Mouse (Mus musculus) liver, embryonic 15.5 days (tissue): ENCODE measurements around the gene Cbx4. TPM values are rescaled to one million over a fixed set of nuclear protein-coding genes. Genes with fewer than 3 reads are reported as not detected.

Source experiments
- ATAC-seq: fragments of 200-750 bp; cut with Nextera tagmentation; 2 replicates; pipeline ENCODE4 v1.8.0; 2017; ENCODE audit warnings: moderate number of reproducible peaks, mild to moderate bottlenecking, moderate library complexity; ENCODE audit not compliant: insufficient read depth
- H3K27ac ChIP-seq: fragments of 300-500 bp; sonication (generic); replicated peaks from 2 replicates; pipeline ENCODE4 v1.5.1; 2015; ENCODE audit warnings: mild to moderate bottlenecking, inconsistent platforms
- H3K27me3 ChIP-seq: fragments of 300-500 bp; sonication (generic); 2 replicates; pipeline ENCODE4 v1.6.1; 2015; ENCODE audit warnings: mild to moderate bottlenecking, inconsistent platforms
- H3K36me3 ChIP-seq: fragments of 300-500 bp; sonication (generic); replicated peaks from 2 replicates; pipeline ENCODE4 v1.6.1; 2015; ENCODE audit warnings: moderate library complexity, mild to moderate bottlenecking, inconsistent platforms
- H3K4me1 ChIP-seq: fragments of 300-500 bp; sonication (generic); replicated peaks from 2 replicates; pipeline ENCODE4 v1.6.1; 2015; ENCODE audit warnings: inconsistent platforms
- H3K4me2 ChIP-seq: fragments of 300-500 bp; sonication (generic); 2 replicates; pipeline ENCODE4 v1.6.1; 2015; ENCODE audit warnings: moderate library complexity, mild to moderate bottlenecking, inconsistent platforms
- H3K4me3 ChIP-seq: fragments of 300-500 bp; sonication (generic); replicated peaks from 2 replicates; pipeline ENCODE4 v1.5.1; 2015; ENCODE audit warnings: mild to moderate bottlenecking, inconsistent platforms
- H3K9ac ChIP-seq: fragments of 300-500 bp; sonication (generic); 2 replicates; pipeline ENCODE4 v1.6.1; 2015; ENCODE audit warnings: moderate library complexity, mild to moderate bottlenecking, inconsistent platforms
- H3K9me3 ChIP-seq: fragments of 300-500 bp; sonication (generic); replicated peaks from 2 replicates; pipeline ENCODE4 v1.6.1; 2016; ENCODE audit warnings: inconsistent platforms
- WGBS: fragments of 180-500 bp; shearing (Covaris S2); methylation state at CpG from one replicate; pipeline ENCODE4 v1.1.7; 2015; ENCODE audit warnings: mixed read lengths; ENCODE audit not compliant: insufficient replicate concordance; 5-methylcytosine and 5-hydroxymethylcytosine counted together
- polyA plus RNA-seq: library from polyadenylated mRNA; unstranded; fragments of >200 nt; fragmentation: Nextera tagmentation; extraction: Ambion mirVana; gene quantifications from 2 replicates; pipeline ENCODE4 v1.2.1, GENCODE M21; 2015

Cbx4 gene
- polyA plus RNA-seq, 1 experiment from 2014 or later = 2.9 TPM

- Histone ChIP-seq H3K4me1 (peaks cover 26% of the 10 kb centered on the region), H3K9ac (no peak overlapping the region), H3K36me3 (no peaks in the 10 kb centered on the region), H3K27me3 (peaks cover 29% of the 10 kb centered on the region), H3K27ac (peak overlapping the region; percentile 55), H3K4me3 (no peak overlapping the region), H3K9me3 (no peaks in the 10 kb centered on the region), H3K4me2 (peak overlapping the region; percentile 45)
- 25% methylated on average over 23 of the region's 23 CpGs for WGBS
- ATAC-seq = peak; percentile 79
Measured at GRCm38 (mm10) chr11:119125929-119126861, 40.2 kb upstream of the Cbx4 start.

- 66% methylated on average over 6 of the region's 6 CpGs for WGBS
- Histone ChIP-seq H3K27me3 (peaks cover 15% of the 10 kb centered on the region), H3K36me3 (no peaks in the 10 kb centered on the region), H3K4me2 (no peak overlapping the region), H3K9me3 (no peaks in the 10 kb centered on the region), H3K27ac (no peak overlapping the region), H3K9ac (no peak overlapping the region), H3K4me1 (peaks cover 26% of the 10 kb centered on the region), H3K4me3 (no peak overlapping the region)
- ATAC-seq = no peak
Measured at GRCm38 (mm10) chr11:119124536-119124935, 38.5 kb upstream of the Cbx4 start.

- Histone ChIP-seq H3K9ac (no peak overlapping the region), H3K4me1 (peaks cover 23% of the 10 kb centered on the region), H3K36me3 (no peaks in the 10 kb centered on the region), H3K4me3 (no peak overlapping the region), H3K27me3 (0 out of 2 replicates have a peak, but pooled peaks cover 8% of the 10 kb centered on the region), H3K4me2 (no peak overlapping the region), H3K27ac (no peak overlapping the region), H3K9me3 (no peaks in the 10 kb centered on the region)
- 51% methylated on average over 5 of the region's 5 CpGs for WGBS
- no peak for ATAC-seq
Measured at GRCm38 (mm10) chr11:119123522-119124319, 37.7 kb upstream of the Cbx4 start.

- Histone ChIP-seq H3K9me3 (no peaks in the 10 kb centered on the region), H3K4me2 (no peak overlapping the region), H3K36me3 (no peaks in the 10 kb centered on the region), H3K9ac (no peak overlapping the region), H3K27me3 (0 out of 2 replicates have a peak, but pooled peaks cover 3% of the 10 kb centered on the region), H3K27ac (no peak overlapping the region), H3K4me3 (no peak overlapping the region), H3K4me1 (peaks cover 15% of the 10 kb centered on the region)
- 46% methylated on average over 5 of the region's 5 CpGs for WGBS
- no peak for ATAC-seq
Measured at GRCm38 (mm10) chr11:119122396-119122795, 36.4 kb upstream of the Cbx4 start.

GRCm38 (mm10) chr11:119118905-119119304 is 32.9 kb upstream of the Cbx4 start:
- 33% methylated on average over 7 of the region's 7 CpGs for WGBS
- Histone ChIP-seq H3K4me1 (peaks cover 3% of the 10 kb centered on the region), H3K9me3 (no peaks in the 10 kb centered on the region), H3K9ac (no peak overlapping the region), H3K27me3 (no peaks in the 10 kb centered on the region), H3K4me2 (no peak overlapping the region), H3K4me3 (no peak overlapping the region), H3K36me3 (no peaks in the 10 kb centered on the region), H3K27ac (no peak overlapping the region)
- no peak for ATAC-seq

- H3K9me3 ChIP-seq = no peaks in the 10 kb centered on the region
- no peak overlapping the region for H3K4me2 ChIP-seq
- no peak overlapping the region for H3K4me3 ChIP-seq
- WGBS = 48% methylated on average over 7 of the region's 7 CpGs
- no peaks in the 10 kb centered on the region for H3K36me3 ChIP-seq
- no peak overlapping the region for H3K9ac ChIP-seq
- H3K4me1 ChIP-seq = peaks cover 3% of the 10 kb centered on the region; the same call in 1 of the 2 replicates
- H3K27me3 ChIP-seq = no peaks in the 10 kb centered on the region
- no peak for ATAC-seq
- no peak overlapping the region for H3K27ac ChIP-seq
Measured at GRCm38 (mm10) chr11:119117945-119118344, 31.9 kb upstream of the Cbx4 start.

GRCm38 (mm10) chr11:119116992-119117391 is 31.0 kb upstream of the Cbx4 start:
- 47% methylated on average over 4 of the region's 4 CpGs for WGBS
- Histone ChIP-seq H3K9me3 (no peaks in the 10 kb centered on the region), H3K36me3 (no peaks in the 10 kb centered on the region), H3K27me3 (no peaks in the 10 kb centered on the region), H3K4me3 (no peak overlapping the region), H3K4me1 (peaks cover 3% of the 10 kb centered on the region; the same call in 1 of the 2 replicates), H3K4me2 (no peak overlapping the region), H3K9ac (no peak overlapping the region), H3K27ac (no peak overlapping the region)
- ATAC-seq = no peak

GRCm38 (mm10) chr11:119112721-119113120 is 26.7 kb upstream of the Cbx4 start:
- Histone ChIP-seq H3K4me3 (no peak overlapping the region), H3K27me3 (peaks cover 9% of the 10 kb centered on the region)
- ATAC-seq = no peak

GRCm38 (mm10) chr11:119111345-119111744 is 25.3 kb upstream of the Cbx4 start:
- no peaks in the 10 kb centered on the region for H3K36me3 ChIP-seq
- no peaks in the 10 kb centered on the region for H3K9me3 ChIP-seq
- no peak overlapping the region for H3K4me3 ChIP-seq
- no peak overlapping the region for H3K27ac ChIP-seq
- WGBS = 11% methylated on average over 7 of the region's 7 CpGs
- no peak overlapping the region for H3K4me2 ChIP-seq
- H3K9ac ChIP-seq = no peak overlapping the region
- H3K27me3 ChIP-seq = peaks cover 15% of the 10 kb centered on the region
- H3K4me1 ChIP-seq = peaks cover 3% of the 10 kb centered on the region
- ATAC-seq = peak; percentile 6; the same call in 1 of the 2 replicates

More at GRCm38 (mm10) chr11:119112721-119113120, 26.7 kb upstream of the Cbx4 start:
- no peak overlapping the region for H3K27ac ChIP-seq
- no peak overlapping the region for H3K9ac ChIP-seq
- H3K9me3 ChIP-seq = no peaks in the 10 kb centered on the region
- H3K36me3 ChIP-seq = no peaks in the 10 kb centered on the region
- H3K4me2 ChIP-seq = no peak overlapping the region
- peaks cover 3% of the 10 kb centered on the region for H3K4me1 ChIP-seq

- H3K4me1 ChIP-seq = peaks cover 4% of the 10 kb centered on the region
- H3K27me3 ChIP-seq = peaks cover 21% of the 10 kb centered on the region
- H3K4me2 ChIP-seq = no peak overlapping the region
- H3K9me3 ChIP-seq = no peaks in the 10 kb centered on the region
- no peak overlapping the region for H3K4me3 ChIP-seq
- peak; percentile 55 for ATAC-seq
- H3K27ac ChIP-seq = no peak overlapping the region
- 57% methylated on average over 9 of the region's 9 CpGs for WGBS
- no peaks in the 10 kb centered on the region for H3K36me3 ChIP-seq
- no peak overlapping the region for H3K9ac ChIP-seq
Measured at GRCm38 (mm10) chr11:119109415-119110071, 23.5 kb upstream of the Cbx4 start.
